Mouse (Mus musculus): ENCODE results near the gene Srbd1.

Srbd1 gene

DNA sequence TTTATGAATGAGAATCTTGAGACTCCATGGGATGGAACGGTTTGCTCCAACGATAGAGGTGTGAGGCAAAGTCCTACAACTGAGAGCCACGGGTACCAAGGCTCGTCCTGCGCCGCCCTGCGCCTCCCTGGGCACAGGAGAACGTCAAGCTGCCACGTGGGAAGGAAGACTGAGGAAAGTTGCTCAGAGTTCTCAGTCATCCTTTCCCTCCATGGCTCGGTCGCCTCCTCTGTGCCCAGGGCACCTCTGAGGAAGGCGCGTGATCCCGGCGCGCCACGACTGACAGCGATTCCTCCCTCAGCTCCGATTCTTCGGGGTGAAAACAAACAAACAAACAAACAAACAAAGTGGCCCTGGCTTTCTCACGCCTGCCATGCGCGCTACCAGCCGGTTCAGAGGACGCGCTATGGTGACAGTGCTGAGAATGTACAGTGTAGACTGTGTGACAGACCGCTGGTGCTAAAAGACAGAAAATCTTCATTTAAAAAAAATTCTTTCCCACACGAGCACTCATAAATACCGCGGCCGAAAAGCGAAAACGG lies 367 bp downstream of the Srbd1 start:
- DNase-seq (ENCODE audit: low spot score) = no peak

- DNase-seq (ENCODE audit: low spot score) = no peak
Measured at GRCm38 (mm10) chr17:86135835-86136234, 9.1 kb downstream of the Srbd1 start.

- no peak for DNase-seq (ENCODE audit: low spot score)
Measured at GRCm38 (mm10) chr17:86134461-86134860, 10.5 kb downstream of the Srbd1 start.

- DNase-seq (ENCODE audit: low spot score) = no peak
Measured at GRCm38 (mm10) chr17:86132534-86132933, 12.4 kb downstream of the Srbd1 start.

DNA sequence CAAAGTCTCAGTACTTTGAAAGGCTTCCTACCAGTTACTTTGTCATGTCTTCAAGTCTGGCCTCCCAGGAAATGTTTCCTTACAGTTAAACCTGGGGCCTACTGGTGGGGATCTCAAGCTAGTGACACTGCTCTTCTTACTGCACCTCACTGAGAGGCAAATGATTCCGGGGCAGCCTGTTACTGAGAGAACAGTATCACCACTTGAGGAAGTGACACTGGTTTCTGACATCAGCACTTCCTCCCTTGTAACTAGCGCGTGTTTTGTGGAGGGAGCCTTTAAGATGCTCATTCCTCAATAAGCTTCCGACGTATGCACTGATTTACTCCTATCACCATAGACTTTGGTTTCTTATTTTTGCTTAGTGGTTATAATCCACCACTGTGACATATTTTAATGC lies 16.8 kb downstream of the Srbd1 start:
- DNase-seq (ENCODE audit: low spot score) = no peak

DNA sequence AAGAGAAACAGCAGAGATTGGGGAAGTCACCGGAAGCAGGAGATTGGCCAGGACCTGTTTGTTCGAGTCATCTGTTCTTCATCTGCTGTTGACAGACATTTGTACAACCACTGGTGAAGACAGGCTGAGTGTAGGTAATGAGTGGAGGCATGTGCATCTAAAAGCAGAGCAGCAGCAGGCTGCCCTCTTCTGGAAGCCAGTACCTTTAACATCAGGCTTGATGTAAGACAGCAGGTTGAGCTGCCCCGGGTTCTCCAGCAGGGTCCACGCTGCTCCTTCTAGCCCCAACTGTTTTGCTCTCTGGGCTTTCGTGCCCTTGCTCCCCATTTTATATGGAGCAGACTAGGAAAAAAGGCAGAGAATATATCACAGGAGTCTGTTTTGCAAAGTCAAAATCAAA lies 19.1 kb downstream of the Srbd1 start:
- no peak for DNase-seq (ENCODE audit: low spot score)

GRCm38 (mm10) chr17:86123146-86123545 lies 21.8 kb downstream of the Srbd1 start:
- no peak for DNase-seq (ENCODE audit: low spot score)

DNA sequence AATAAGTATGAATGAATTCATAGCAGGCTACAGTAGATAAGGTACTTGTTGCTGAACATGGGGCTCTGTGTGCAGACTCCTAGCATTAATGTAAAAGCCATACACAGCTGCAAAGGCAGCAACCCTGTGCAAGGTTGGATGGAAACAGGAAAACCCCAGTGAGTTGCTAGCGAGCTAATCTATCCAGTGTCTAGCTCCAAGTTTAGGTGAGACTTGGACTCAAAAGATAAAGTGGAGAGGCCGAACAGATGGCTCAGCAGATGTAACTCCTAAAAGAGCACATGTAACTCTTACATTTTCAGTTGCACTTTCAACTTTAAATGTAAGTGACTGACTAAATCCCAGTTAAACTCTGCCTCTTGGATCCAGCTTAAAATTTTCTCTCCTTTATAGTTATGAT lies 48.1 kb downstream of the Srbd1 start:
- DNase-seq (ENCODE audit: low spot score) = no peak

GRCm38 (mm10) chr17:86093124-86093523 lies 51.9 kb downstream of the Srbd1 start:
- DNase-seq (ENCODE audit: low spot score) = no peak

- DNase-seq (ENCODE audit: low spot score) = no peak
Measured at GRCm38 (mm10) chr17:86091631-86092030, 53.3 kb downstream of the Srbd1 start.

DNA sequence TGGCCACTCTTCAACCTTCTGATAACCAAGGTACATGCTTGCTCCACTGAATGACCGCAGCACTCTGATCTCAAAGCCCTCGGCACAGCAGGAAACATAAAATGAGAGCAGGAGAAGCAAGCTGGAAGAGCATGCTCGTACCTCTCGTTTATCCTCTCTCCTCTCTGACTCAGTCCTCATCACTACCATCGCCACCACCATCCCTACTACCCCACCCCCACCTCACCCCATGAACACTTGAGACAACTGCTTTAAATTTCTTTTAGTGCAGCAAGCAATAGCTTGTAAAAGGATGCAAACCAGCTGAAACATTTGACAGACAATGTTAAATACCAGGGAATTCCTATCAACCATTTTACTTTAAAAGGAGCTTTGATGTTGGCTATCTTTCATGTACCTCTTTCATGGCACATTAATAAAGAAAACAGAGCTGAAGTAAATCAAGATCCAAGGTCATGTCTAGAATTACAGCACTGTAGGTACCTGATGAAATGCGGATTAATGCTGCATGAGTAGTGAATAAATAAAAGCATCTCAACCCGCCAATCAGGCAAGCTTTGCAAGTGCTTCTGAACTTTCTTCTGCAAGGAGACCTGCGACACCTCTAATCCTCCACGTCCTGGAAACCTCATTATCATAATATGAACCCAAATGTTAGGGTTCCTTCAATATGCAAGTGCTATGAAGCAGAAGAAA lies 54.9 kb downstream of the Srbd1 start:
- DNase-seq (ENCODE audit: low spot score) = no peak

DNA sequence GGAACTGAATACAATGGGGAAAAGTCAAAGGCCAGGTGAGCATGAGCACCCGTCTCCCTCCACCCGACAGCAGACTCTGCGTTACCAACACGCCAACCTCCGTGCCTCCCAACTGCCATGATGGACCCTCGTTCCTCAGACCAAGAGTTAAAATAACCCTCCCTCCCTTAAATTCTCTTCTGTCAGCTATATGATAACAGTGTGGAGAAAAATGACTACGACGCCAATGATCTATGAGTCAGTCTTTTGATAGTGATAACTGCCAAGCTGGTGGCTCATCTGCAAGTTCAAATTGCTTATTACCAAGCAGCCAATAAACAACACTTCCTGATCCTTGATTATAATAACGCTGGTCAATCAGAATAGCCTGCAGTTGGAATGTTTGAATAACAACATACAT lies 57.1 kb downstream of the Srbd1 start:
- no peak for DNase-seq (ENCODE audit: low spot score)

GRCm38 (mm10) chr17:86086191-86086590 lies 58.8 kb downstream of the Srbd1 start:
- no peak for DNase-seq (ENCODE audit: low spot score)

DNA sequence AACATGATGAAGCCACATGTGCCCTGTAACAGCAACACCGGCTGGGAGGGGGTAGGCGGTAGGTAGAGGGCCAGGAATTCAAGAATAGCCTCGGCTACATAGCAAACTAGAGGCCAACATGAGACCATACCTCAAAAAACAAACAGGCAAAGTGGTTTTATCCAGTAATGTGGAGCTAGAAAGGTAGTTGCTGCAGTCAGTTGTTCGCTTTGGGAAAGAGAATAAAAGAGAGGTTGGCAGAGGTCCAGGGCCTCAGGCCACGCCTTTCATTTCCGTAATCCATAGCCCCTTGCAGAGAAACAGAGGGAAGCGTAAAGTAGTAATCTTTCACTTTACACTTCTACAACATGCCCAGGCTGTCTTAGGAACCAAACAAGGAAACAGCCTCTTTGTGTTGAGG lies 61.8 kb downstream of the Srbd1 start:
- DNase-seq (ENCODE audit: low spot score) = no peak

GRCm38 (mm10) chr17:86078060-86078459 lies 66.9 kb downstream of the Srbd1 start:
- DNase-seq (ENCODE audit: low spot score) = no peak

- DNase-seq (ENCODE audit: low spot score) = no peak
Measured at GRCm38 (mm10) chr17:86067444-86067843, 77.5 kb downstream of the Srbd1 start.

DNA sequence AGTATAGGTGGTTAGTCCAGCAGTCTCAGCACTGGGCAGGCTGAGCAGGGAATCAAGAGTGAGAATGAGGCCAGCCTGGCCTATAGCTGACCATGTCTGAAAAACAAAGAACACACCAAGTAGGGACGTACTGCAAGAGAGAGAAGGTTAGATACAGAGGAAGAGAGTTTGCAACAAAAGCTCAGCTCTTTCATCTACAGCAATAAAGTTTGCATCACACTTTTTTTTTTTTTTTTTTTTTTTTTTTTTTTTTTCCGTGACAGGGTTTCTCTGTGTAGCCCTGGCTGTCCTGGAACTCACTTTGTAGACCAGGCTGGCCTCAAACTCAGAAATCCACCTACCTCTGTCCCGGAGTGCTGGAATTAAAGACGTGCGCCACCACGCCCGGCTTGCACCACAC lies 79.1 kb downstream of the Srbd1 start:
- DNase-seq (ENCODE audit: low spot score) = no peak

DNA sequence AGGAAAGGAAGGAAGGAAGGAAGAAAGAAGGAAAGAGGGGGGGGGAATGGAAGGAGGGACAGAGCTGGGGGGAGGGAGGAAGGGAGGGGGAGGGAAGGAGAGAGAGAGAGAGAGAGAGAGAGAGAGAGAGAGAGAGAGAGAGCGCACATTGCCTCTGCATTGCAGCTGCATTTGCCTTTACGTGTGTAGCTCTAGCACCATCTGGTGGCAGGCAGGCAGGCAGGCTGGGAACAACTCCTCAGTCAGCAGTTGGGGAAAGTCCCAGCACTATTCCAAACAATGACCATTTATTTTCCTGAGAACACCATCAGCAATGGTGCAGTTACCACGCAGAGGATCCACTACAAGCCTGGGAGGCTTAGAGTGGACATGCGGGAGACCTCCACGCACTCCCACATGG lies 81.5 kb downstream of the Srbd1 start:
- DNase-seq (ENCODE audit: low spot score) = peak; percentile 5

- DNase-seq (ENCODE audit: low spot score) = no peak
Measured at GRCm38 (mm10) chr17:86060911-86061310, 84.1 kb downstream of the Srbd1 start.

DNA sequence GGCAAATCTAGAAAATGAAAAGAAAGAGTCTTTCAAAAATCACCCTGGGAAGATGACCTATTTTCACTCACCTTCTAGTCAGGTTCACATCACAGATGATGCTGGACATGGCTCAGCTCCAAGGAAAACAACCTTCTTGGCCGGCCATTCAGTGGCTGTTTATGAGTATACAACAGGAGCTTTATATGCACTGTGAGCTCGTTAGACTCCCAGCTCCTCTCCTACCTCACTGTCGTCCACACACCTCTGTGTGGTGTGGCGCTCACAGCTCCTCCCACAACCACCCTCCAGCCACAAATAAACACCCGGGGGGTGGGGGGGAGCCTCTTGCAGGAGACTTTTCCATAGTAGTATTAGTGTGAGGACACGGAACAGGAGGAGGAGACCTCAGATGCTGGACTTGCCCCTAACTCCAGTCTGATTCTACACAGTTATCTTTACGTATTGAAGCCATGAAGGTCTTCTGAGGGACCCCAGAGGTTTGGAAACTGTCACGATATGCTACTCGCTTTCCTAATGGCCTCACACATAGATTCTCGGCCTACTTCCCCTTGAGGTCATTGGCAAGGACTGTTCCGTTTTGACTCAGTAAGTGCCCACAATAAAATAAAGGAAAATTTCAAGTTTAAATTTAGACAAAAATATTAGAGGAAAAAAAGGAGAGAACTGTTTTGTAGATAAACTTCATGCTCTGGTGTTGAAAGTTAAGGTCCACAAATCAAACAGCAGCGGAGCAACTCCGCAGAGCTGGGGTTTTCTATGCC lies 104.6 kb downstream of the Srbd1 start:
- DNase-seq (ENCODE audit: low spot score) = no peak

DNA sequence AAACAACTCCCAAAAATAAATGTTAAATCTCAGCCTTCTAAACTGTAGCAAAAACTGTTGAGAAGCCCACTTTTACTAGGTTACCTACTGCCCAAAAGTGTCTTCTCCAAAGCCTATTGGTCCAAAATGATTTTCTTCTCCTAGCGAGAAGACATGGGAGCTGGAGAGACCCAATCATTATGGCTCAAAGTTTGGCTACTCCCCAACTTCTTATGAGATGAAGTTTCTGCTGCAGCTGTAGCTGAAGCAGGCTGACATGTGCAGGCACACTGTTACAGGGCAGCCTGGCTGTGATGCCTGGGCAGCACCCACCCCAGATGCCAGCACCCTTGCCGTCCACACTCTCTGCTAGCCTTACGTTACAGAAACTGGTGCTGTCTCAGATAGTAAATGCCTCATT lies 105.2 kb downstream of the Srbd1 start:
- no peak for DNase-seq (ENCODE audit: low spot score)

- no peak for DNase-seq (ENCODE audit: low spot score)
Measured at GRCm38 (mm10) chr17:86038211-86038648, 106.7 kb downstream of the Srbd1 start.

DNA sequence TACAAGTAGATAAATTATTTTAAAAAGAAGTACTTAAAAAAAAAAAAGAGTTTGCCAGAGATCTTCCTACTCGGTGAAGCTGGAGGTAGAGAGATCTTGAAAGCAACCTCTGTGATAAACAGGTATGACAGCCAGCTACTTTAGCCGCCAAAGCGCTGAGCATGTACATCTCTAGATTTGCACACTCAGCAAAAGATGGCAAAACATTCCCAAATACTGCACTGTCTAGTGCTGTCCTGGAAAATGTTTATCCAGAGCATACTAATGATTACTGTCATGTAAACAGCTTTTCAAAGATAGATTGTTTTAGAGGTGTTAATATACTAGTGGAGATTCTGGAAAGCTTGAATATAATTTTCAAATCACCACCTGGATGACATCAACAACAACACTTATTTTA lies 109.4 kb downstream of the Srbd1 start:
- DNase-seq (ENCODE audit: low spot score) = no peak

Data from layer of hippocampus, adult 9-10 months (tissue).